Mouse (Mus musculus): ENCODE data around the gene Gm42791. TPM values are rescaled to one million over a fixed set of nuclear protein-coding genes. Genes with fewer than 3 reads are reported as not detected.

Gm42791 gene
- total RNA-seq, 2 experiments from 2014 or later = not detected

Other genes starting within 250 kb of the Gm42791 start
- gene Katnal1, start 65.8 kb downstream of the Gm42791 start, total RNA-seq (2015) = 5.6 and 6.5 TPM in 2 replicates
- 6.9 and 9.0 TPM in 2 replicates for gene Katnal1, start 65.8 kb downstream of the Gm42791 start, total RNA-seq (2017)
- 29.8 and 39.2 TPM in 2 replicates for gene Uspl1, start 189.2 kb upstream of the Gm42791 start, total RNA-seq (2015)
- gene Uspl1, start 189.2 kb upstream of the Gm42791 start, total RNA-seq (2017) = 36.5 and 40.8 TPM in 2 replicates
- 1,237 and 1,239 TPM in 2 replicates for gene Hmgb1, start 189.3 kb upstream of the Gm42791 start, total RNA-seq (2015)
- gene Hmgb1, start 189.3 kb upstream of the Gm42791 start, total RNA-seq (2017) = 1,041 and 1,075 TPM in 2 replicates

Measured in megakaryocyte progenitor cell, adult 5-6 weeks (primary cell).